Mouse (Mus musculus) midbrain, embryonic 13.5 days (tissue): ENCODE results near the gene Pah. TPM values are rescaled to one million over a fixed set of nuclear protein-coding genes. Genes with fewer than 3 reads are reported as not detected.

Experiments
- ATAC-seq: fragments of 200-750 bp; cut with Nextera tagmentation; 2 replicates; pipeline ENCODE4 v1.8.0; 2017; ENCODE audit warnings: mild to moderate bottlenecking, moderate TSS enrichment, moderate library complexity
- H3K27ac ChIP-seq: fragments of 300-500 bp; sonication (generic); 2 replicates; pipeline ENCODE4 v1.5.1; 2015; ENCODE audit warnings: inconsistent platforms, mild to moderate bottlenecking, moderate library complexity
- H3K27me3 ChIP-seq: fragments of 300-500 bp; sonication (generic); 2 replicates; pipeline ENCODE4 v1.6.1; 2015; ENCODE audit warnings: mild to moderate bottlenecking, inconsistent platforms
- H3K36me3 ChIP-seq: fragments of 300-500 bp; sonication (generic); 2 replicates; pipeline ENCODE4 v1.6.1; 2015; ENCODE audit warnings: mild to moderate bottlenecking, inconsistent platforms
- H3K4me1 ChIP-seq: fragments of 300-500 bp; sonication (generic); replicated peaks from 2 replicates; pipeline ENCODE4 v1.6.1; 2015; ENCODE audit warnings: inconsistent platforms
- H3K4me2 ChIP-seq: fragments of 300-500 bp; sonication (generic); replicated peaks from 2 replicates; pipeline ENCODE4 v1.6.1; 2015; ENCODE audit warnings: moderate library complexity, mild to moderate bottlenecking, inconsistent platforms
- H3K4me3 ChIP-seq: fragments of 300-500 bp; sonication (generic); replicated peaks from 2 replicates; pipeline ENCODE4 v1.5.1; 2015; ENCODE audit warnings: mild to moderate bottlenecking, inconsistent platforms
- H3K9ac ChIP-seq: fragments of 300-500 bp; sonication (generic); replicated peaks from 2 replicates; pipeline ENCODE4 v1.6.1; 2015; ENCODE audit warnings: mild to moderate bottlenecking, inconsistent platforms
- H3K9me3 ChIP-seq: fragments of 300-500 bp; sonication (generic); 2 replicates; pipeline ENCODE4 v1.6.1; 2016; ENCODE audit warnings: mild to moderate bottlenecking, inconsistent platforms
- WGBS: fragments of 180-500 bp; shearing (Covaris S2); methylation state at CpG from one replicate; pipeline ENCODE4 v1.1.7; 2015; 5-methylcytosine and 5-hydroxymethylcytosine counted together
- polyA plus RNA-seq: library from polyadenylated mRNA; unstranded; fragments of >200 nt; fragmentation: Nextera tagmentation; extraction: Ambion mirVana; gene quantifications from 2 replicates; pipeline ENCODE4 v1.2.1, GENCODE M21; 2015

The Pah gene
- polyA plus RNA-seq, 1 experiment from 2014 or later = 0.20 TPM

DNA sequence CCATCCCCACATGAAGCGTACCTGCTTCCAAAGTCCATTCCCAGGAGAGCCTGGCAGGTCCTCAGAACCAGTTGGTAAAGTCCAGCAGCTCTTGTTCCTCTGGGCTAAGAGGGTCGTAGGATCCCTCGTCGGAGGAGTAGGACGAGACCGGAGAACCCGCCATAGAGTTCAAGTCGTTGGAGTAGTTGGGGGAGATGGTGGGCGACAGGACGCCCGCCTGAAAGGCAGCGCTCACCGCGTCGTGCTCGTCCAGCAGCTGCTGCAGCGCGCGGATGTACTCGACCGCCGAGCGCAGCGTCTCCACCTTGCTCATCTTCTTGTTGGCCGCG lies 29.3 kb upstream of the Pah start:
- no peak for ATAC-seq
- Histone ChIP-seq H3K9ac (peak overlapping the region; percentile 96), H3K27me3 (peaks cover 12% of the 10 kb centered on the region), H3K36me3 (no peaks in the 10 kb centered on the region), H3K9me3 (no peaks in the 10 kb centered on the region), H3K4me3 (peak overlapping the region; percentile 84), H3K4me2 (peak overlapping the region; percentile 78), H3K4me1 (peaks cover 64% of the 10 kb centered on the region), H3K27ac (peak overlapping the region; percentile 97)
- under 1% methylated on average over 26 of the region's 26 CpGs for WGBS

GRCm38 (mm10) chr10:87492661-87493551 lies 28.7 kb upstream of the Pah start:
- Histone ChIP-seq H3K4me2 (peak overlapping the region; percentile 78), H3K9ac (peak overlapping the region; percentile 96), H3K4me1 (peaks cover 58% of the 10 kb centered on the region), H3K27me3 (peaks cover 12% of the 10 kb centered on the region), H3K27ac (peak overlapping the region; percentile 97), H3K9me3 (no peaks in the 10 kb centered on the region), H3K36me3 (no peaks in the 10 kb centered on the region), H3K4me3 (peak overlapping the region; percentile 84)
- under 1% methylated on average over 75 of the region's 90 CpGs for WGBS
- no peak; the same call in 1 of the 2 replicates for ATAC-seq

DNA sequence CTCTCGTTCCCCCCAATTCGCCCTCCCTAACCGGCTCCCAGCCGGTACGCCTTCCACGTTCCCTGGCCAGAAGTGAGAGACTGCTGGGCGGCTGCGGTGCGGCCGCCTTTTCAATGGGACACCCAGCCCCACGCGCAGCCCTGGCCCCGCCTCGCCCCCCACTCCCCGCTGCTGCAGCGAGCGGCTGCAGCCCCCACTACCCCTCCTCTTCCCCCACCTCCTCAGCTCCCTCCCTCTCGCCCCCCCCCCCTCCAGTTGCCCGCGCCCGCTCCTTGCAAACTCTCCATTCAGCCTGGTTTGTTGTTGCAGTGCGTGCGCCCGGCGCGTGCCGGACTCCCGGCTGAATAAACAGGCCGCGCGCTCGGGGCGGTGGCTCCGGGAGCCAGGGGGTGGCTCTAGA lies 28.0 kb upstream of the Pah start, which contains the start of gene Ascl1:
Ascl1 (minus strand) TSS at position 85 of the 400 bp plus-strand sequence.
- peak within 1 kb of the TSS; percentile 96 for H3K9ac ChIP-seq
- peak within 1 kb of the TSS; percentile 97 for H3K27ac ChIP-seq
- H3K4me1 ChIP-seq = peaks cover 51% of the 10 kb centered on the region
- no peaks in the 10 kb centered on the region for H3K36me3 ChIP-seq
- no peaks in the 10 kb centered on the region for H3K9me3 ChIP-seq
- under 1% methylated on average over 32 of the region's 34 CpGs for WGBS
- ATAC-seq = peak; percentile 72
- H3K27me3 ChIP-seq = peaks cover 14% of the 10 kb centered on the region
- peak within 1 kb of the TSS; percentile 78 for H3K4me2 ChIP-seq
- peak within 1 kb of the TSS; percentile 84 for H3K4me3 ChIP-seq

GRCm38 (mm10) chr10:87494176-87494575 lies 27.4 kb upstream of the Pah start:
- Histone ChIP-seq H3K4me3 (peak overlapping the region; percentile 84), H3K27me3 (peaks cover 18% of the 10 kb centered on the region), H3K36me3 (no peaks in the 10 kb centered on the region), H3K9ac (peak overlapping the region; percentile 96), H3K27ac (peak overlapping the region; percentile 97), H3K4me2 (peak overlapping the region; percentile 78), H3K9me3 (no peaks in the 10 kb centered on the region), H3K4me1 (peaks cover 46% of the 10 kb centered on the region)
- ATAC-seq = peak; percentile 10; the same call in 1 of the 2 replicates
- under 1% methylated on average over 4 of the region's 4 CpGs for WGBS

GRCm38 (mm10) chr10:87494596-87494995 lies 27.0 kb upstream of the Pah start:
- Histone ChIP-seq H3K27ac (peak overlapping the region; percentile 97), H3K4me3 (peak overlapping the region; percentile 84), H3K9ac (peak overlapping the region; percentile 96), H3K4me2 (peak overlapping the region; percentile 78), H3K9me3 (no peaks in the 10 kb centered on the region), H3K36me3 (no peaks in the 10 kb centered on the region), H3K27me3 (peaks cover 20% of the 10 kb centered on the region), H3K4me1 (peaks cover 42% of the 10 kb centered on the region)
- ATAC-seq = peak; percentile 65
- 0% methylated on average over 16 of the region's 18 CpGs for WGBS

- peaks cover 41% of the 10 kb centered on the region for H3K4me1 ChIP-seq
- H3K27ac ChIP-seq = no peak overlapping the region
- H3K4me2 ChIP-seq = no peak overlapping the region
- no peak for ATAC-seq
- H3K4me3 ChIP-seq = no peak overlapping the region
- H3K9ac ChIP-seq = no peak overlapping the region
- no peaks in the 10 kb centered on the region for H3K9me3 ChIP-seq
- peaks cover 20% of the 10 kb centered on the region for H3K27me3 ChIP-seq
- WGBS = 91% methylated on average over 2 of the region's 2 CpGs
- H3K36me3 ChIP-seq = no peaks in the 10 kb centered on the region
Observed at GRCm38 (mm10) chr10:87497056-87497455, 24.5 kb upstream of the Pah start.

DNA sequence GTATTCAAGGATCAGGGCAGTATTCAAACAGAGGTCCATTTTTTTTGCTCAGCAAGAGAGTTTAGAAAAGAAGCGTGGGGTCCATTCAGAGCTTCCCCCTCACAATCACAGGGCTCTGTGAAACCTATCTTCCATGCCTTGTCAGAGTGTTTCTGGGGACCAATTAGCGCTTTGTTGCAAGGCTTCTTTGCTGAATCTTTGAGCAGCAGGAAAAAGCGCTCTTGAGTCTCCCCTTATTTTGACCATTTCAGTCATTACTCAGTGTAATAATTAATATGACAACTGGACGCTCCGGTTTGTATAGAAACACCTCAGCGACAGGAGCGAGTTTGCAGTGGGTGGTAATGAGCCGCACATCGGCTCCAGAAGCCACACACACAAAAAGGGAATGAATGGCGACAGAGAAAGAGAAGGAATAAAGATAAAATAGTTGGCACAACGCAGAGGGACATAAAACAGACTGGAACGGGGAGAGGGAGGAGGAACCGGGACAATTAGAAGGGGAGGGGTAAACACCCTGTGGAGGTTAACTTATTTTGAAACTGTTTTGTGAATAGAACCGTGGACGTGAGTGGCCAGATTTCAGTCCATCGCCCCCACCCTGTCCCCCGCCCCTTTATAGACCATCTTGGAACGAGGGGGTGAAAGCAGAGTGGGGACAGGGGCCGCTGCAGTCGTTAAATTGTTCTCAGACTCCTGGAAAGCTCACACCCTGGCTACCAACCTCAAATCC lies 20.5 kb upstream of the Pah start:
- no peaks in the 10 kb centered on the region for H3K36me3 ChIP-seq
- no peak overlapping the region; the same call in 1 of the 2 replicates for H3K9ac ChIP-seq
- H3K9me3 ChIP-seq = no peaks in the 10 kb centered on the region
- peaks cover 39% of the 10 kb centered on the region for H3K4me1 ChIP-seq
- 2% methylated on average over 20 of the region's 20 CpGs for WGBS
- peak; percentile 70 for ATAC-seq
- H3K27ac ChIP-seq = peak overlapping the region; percentile 70
- H3K4me2 ChIP-seq = peak overlapping the region; percentile 54
- peak overlapping the region; percentile 28 for H3K4me3 ChIP-seq
- peaks cover 22% of the 10 kb centered on the region for H3K27me3 ChIP-seq

DNA sequence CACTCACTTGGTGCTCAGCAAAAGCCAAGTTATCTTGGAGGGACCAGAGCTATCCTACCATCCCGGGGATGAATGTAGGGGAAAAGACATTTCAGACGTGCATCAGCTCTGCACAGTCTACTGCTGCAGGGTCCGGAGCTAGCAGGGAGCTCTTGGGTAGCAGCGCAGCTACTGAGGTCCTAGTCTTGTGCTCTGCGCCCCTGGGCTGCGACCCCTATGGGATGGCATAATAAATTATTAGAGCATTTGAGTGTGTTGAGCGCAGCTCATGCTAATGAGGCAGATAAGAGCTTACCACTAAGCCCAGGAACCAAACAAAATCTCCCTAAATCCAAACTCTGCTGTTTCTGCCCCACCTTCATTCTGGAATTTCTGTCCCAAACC lies 19.9 kb upstream of the Pah start:
- Histone ChIP-seq H3K4me2 (peak overlapping the region; percentile 54), H3K27me3 (peaks cover 20% of the 10 kb centered on the region), H3K4me1 (peaks cover 39% of the 10 kb centered on the region), H3K4me3 (peak overlapping the region; percentile 28), H3K36me3 (no peaks in the 10 kb centered on the region), H3K27ac (peak overlapping the region; percentile 70), H3K9ac (no peak overlapping the region; the same call in 1 of the 2 replicates), H3K9me3 (no peaks in the 10 kb centered on the region)
- ATAC-seq = peak; percentile 75
- 2% methylated on average over 7 of the region's 7 CpGs for WGBS

GRCm38 (mm10) chr10:87502283-87502682 lies 19.3 kb upstream of the Pah start:
- Histone ChIP-seq H3K9me3 (no peaks in the 10 kb centered on the region), H3K4me2 (peak overlapping the region; percentile 54), H3K4me3 (no peak overlapping the region), H3K4me1 (peaks cover 39% of the 10 kb centered on the region), H3K27me3 (peaks cover 15% of the 10 kb centered on the region), H3K36me3 (no peaks in the 10 kb centered on the region), H3K9ac (no peak overlapping the region), H3K27ac (peak overlapping the region; percentile 70; the same call in 1 of the 2 replicates)
- 6% methylated on average over 5 of the region's 5 CpGs for WGBS
- ATAC-seq = peak; percentile 34

GRCm38 (mm10) chr10:87503946-87504345 lies 17.6 kb upstream of the Pah start:
- H3K9me3 ChIP-seq = no peaks in the 10 kb centered on the region
- 2% methylated on average over 10 of the region's 10 CpGs for WGBS
- H3K4me3 ChIP-seq = no peak overlapping the region
- no peak overlapping the region for H3K27ac ChIP-seq
- no peaks in the 10 kb centered on the region for H3K36me3 ChIP-seq
- no peak overlapping the region for H3K9ac ChIP-seq
- H3K27me3 ChIP-seq = peaks cover 11% of the 10 kb centered on the region
- 0 out of 2 replicates have a peak, but pooled peaks have one; percentile 9 for ATAC-seq
- 0 out of 2 replicates have a peak overlapping the region, but pooled peaks have one; percentile 25 for H3K4me2 ChIP-seq
- peaks cover 39% of the 10 kb centered on the region for H3K4me1 ChIP-seq

- Histone ChIP-seq H3K9me3 (no peaks in the 10 kb centered on the region), H3K27me3 (peaks cover 7% of the 10 kb centered on the region), H3K4me1 (peaks cover 3% of the 10 kb centered on the region; the same call in 1 of the 2 replicates), H3K36me3 (no peaks in the 10 kb centered on the region), H3K27ac (no peak overlapping the region), H3K9ac (no peak overlapping the region), H3K4me3 (no peak overlapping the region), H3K4me2 (no peak overlapping the region)
- WGBS = 94% methylated on average over 4 of the region's 4 CpGs
- ATAC-seq = no peak
Observed at GRCm38 (mm10) chr10:87508581-87508980, 13.0 kb upstream of the Pah start.

GRCm38 (mm10) chr10:87513052-87513451 lies 8.5 kb upstream of the Pah start:
- H3K27me3 ChIP-seq = no peaks in the 10 kb centered on the region
- 0 out of 2 replicates have a peak, but pooled peaks have one; percentile 45 for ATAC-seq
- H3K4me1 ChIP-seq = no peaks in the 10 kb centered on the region
- no peak overlapping the region for H3K27ac ChIP-seq
- H3K4me3 ChIP-seq = no peak overlapping the region
- no peak overlapping the region for H3K4me2 ChIP-seq
- H3K36me3 ChIP-seq = no peaks in the 10 kb centered on the region
- H3K9me3 ChIP-seq = no peaks in the 10 kb centered on the region
- no peak overlapping the region for H3K9ac ChIP-seq
